Mouse (Mus musculus) granulocyte monocyte progenitor cell, adult 5-6 weeks (primary cell): ENCODE data around the gene Patz1. TPM values are rescaled to one million over a fixed set of nuclear protein-coding genes. Genes with fewer than 3 reads are reported as not detected.
A peak's percentile ranks its signal among the peaks of the same experiment; 100 is the strongest.

ENCODE experiments used
- ATAC-seq: replicated peaks from 2 replicates; pipeline ENCODE4 v1.8.0; 2016; ENCODE audit warnings: mild to moderate bottlenecking, moderate TSS enrichment, inconsistent platforms; ENCODE audit not compliant: poor library complexity, severe bottlenecking
- total RNA-seq, 2 experiments: library from RNA; stranded (forward) in 1 of 2; stranded (reverse) in 1 of 2; fragments of 200-712, 200-1000 nt in 1 of 2; fragments of >200 nt in 1 of 2; fragmentation: Nextera tagmentation in 1 of 2; gene quantifications; 2 replicates each; pipeline ENCODE4 v1.2.3; 2014 to 2017

Patz1 gene
- total RNA-seq, 2 experiments from 2014 or later, result 73.9 to 98.0 TPM

GRCm38 (mm10) chr11:3291311-3292061 lies 2.8 kb downstream of the Patz1 start:
- peak; percentile 29 for ATAC-seq

GRCm38 (mm10) chr11:3292062-3292421 lies 3.4 kb downstream of the Patz1 start:
- ATAC-seq, result peak; percentile 20

- ATAC-seq, result no peak
Measured at GRCm38 (mm10) chr11:3292711-3293249, 4.1 kb downstream of the Patz1 start.

- no peak for ATAC-seq
Measured at GRCm38 (mm10) chr11:3293361-3293760, 4.7 kb downstream of the Patz1 start.

GRCm38 (mm10) chr11:3294641-3295040 lies 6.0 kb downstream of the Patz1 start:
- ATAC-seq, result no peak

- no peak for ATAC-seq
Measured at GRCm38 (mm10) chr11:3296056-3296455, 7.4 kb downstream of the Patz1 start.

- peak; percentile 70 for ATAC-seq
Measured at GRCm38 (mm10) chr11:3297871-3298812, 9.5 kb downstream of the Patz1 start.

- no peak for ATAC-seq
Measured at GRCm38 (mm10) chr11:3298813-3299185, 10.1 kb downstream of the Patz1 start.

GRCm38 (mm10) chr11:3301075-3301474 lies 12.4 kb downstream of the Patz1 start:
- no peak for ATAC-seq

- ATAC-seq, result no peak
Measured at GRCm38 (mm10) chr11:3302385-3302784, 13.7 kb downstream of the Patz1 start.

- ATAC-seq, result no peak
Measured at GRCm38 (mm10) chr11:3302792-3303191, 14.1 kb downstream of the Patz1 start.

GRCm38 (mm10) chr11:3305821-3306220 lies 17.1 kb downstream of the Patz1 start:
- ATAC-seq, result no peak

GRCm38 (mm10) chr11:3307875-3308274 lies 19.2 kb downstream of the Patz1 start:
- ATAC-seq, result peak; percentile 83

GRCm38 (mm10) chr11:3309884-3310283 lies 21.2 kb downstream of the Patz1 start:
- ATAC-seq, result no peak

- peak; percentile 34 for ATAC-seq
Measured at GRCm38 (mm10) chr11:3310789-3311585, 22.3 kb downstream of the Patz1 start.

GRCm38 (mm10) chr11:3311586-3312347 lies 23.1 kb downstream of the Patz1 start:
- ATAC-seq, result no peak

- ATAC-seq, result peak; percentile 24; the same call in 1 of the 2 replicates
Measured at GRCm38 (mm10) chr11:3313294-3313693, 24.6 kb downstream of the Patz1 start.

GRCm38 (mm10) chr11:3314148-3314547 lies 25.5 kb downstream of the Patz1 start:
- ATAC-seq, result peak; percentile 76

- no peak for ATAC-seq
Measured at GRCm38 (mm10) chr11:3318286-3318685, 29.6 kb downstream of the Patz1 start.

GRCm38 (mm10) chr11:3328271-3328670 lies 39.6 kb downstream of the Patz1 start:
- no peak for ATAC-seq
